Mouse (Mus musculus): ENCODE data around the gene Ccn5.
A peak's percentile ranks its signal among the peaks of the same experiment; 100 is the strongest.

GRCm38 (mm10) chr2:163783368-163783767 is 37.3 kb upstream of the Ccn5 start:
- TF ChIP-seq CTCF (IDR thresholded peaks at IDR 0.05 in 2 of 3, conservative IDR thresholded peaks at IDR 0.05 in 1 of 3; ENCODE audit: control insufficient read depth in 1 of 3, insufficient read depth in 1 of 3, low read depth in 2 of 3, low read length in 3 of 3, poor library complexity in 1 of 3, severe bottlenecking in 1 of 3) (no peak), GATA1 (IDR thresholded peaks at IDR 0.05; ENCODE audit: low read depth, low read length) (peak; percentile 51), SMC3 (IDR thresholded peaks at IDR 0.05; ENCODE audit: low read depth, low read length) (no peak), RAD21 (IDR thresholded peaks at IDR 0.05; ENCODE audit: low read depth, low read length) (no peak), ETS1 (IDR thresholded peaks at IDR 0.05; ENCODE audit: low read depth, low read length) (no peak), E2F4 (IDR thresholded peaks at IDR 0.05; ENCODE audit: borderline replicate concordance, low read depth, low read length) (no peak), ZC3H11A (IDR thresholded peaks at IDR 0.05; ENCODE audit: low read depth, low read length) (no peak)
